Mouse (Mus musculus) natural killer cell, adult 2 months (primary cell): ENCODE results near the gene Inka2.

Experiments
- DNase-seq, 2 experiments: peaks; one replicate each; pipeline ENCODE4 v3.0.0; 2022; ENCODE audit warnings: low spot score in 2 of 2

Gene Inka2

DNA sequence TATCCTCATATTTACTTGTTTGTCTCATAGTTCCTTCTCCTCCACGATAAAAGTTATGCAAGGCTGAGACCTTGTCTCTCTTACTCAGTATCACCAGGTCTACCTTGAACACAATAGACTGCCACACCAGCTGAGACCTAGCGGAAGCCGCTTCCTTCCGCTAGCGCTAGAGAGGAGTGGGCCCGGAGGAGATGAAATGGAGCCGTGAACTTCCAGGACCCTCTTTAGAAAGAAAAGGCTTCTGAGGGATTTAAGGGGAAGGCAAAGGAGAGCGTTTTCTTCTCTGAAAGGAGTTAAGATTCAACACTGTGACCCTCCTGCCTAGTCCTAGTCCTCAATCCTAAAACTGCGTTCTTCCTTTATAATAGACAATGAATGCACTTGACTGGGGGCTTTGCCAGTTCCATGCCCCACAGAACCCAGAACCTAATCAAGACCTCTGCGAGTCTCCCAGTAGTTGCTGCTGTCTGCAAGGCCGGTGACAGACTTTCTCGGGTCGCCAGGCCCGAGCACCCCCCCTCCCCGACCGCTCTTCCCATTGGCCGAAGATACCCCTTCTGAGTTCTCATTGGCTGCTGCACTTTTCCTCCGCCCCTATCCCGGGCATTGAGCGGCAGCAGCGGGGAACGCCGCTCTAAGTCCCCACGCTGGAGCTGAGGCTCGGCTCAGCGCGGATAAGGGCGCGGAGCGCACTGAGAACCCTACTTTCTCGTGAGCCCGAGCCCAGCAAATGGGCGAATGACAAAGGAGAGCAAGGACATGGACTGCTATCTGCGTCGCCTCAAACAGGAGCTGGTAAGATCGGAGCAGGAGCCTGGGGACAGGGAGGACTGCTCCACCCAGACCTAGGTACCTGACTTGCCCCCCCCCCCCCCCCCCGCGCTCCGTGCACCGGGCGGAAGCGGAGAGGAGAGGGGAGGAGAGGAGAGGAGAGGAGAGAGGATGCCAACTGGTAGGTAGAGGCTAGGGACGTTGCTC, at the start of gene Inka2:
Gene Inka2, plus strand, starts transcription at position 569 of the 978 bp plus-strand sequence.
- DNase-seq = peak; percentile 39 to 46

DNA sequence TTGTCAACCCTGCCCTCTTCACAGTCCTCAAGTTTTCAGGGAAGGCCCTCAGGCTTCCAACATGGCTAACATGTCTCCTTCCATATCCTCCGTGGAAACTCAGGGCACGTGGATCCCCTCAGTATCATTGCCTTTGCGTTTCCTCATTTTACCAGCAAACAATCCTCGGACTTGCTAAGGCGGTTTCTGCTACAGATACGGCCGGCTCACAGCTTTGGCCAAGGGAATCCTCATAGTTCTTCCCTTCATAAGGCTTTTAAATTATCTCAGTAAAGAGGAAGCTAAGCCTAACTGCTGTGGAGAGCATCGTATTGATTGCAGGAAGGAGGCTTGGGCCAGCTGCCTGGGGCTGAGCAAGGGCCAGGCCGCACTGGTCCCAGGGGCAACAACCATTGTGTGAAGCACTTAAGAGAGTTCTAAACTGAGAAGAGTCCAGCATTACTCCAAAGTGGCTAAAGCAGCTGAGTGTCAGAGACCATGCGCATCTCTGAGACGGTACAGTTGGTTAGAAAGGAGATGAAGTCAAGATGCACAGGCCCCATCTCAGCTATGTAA, 49.3 kb upstream of the Inka2 start:
- DNase-seq = no peak

DNA sequence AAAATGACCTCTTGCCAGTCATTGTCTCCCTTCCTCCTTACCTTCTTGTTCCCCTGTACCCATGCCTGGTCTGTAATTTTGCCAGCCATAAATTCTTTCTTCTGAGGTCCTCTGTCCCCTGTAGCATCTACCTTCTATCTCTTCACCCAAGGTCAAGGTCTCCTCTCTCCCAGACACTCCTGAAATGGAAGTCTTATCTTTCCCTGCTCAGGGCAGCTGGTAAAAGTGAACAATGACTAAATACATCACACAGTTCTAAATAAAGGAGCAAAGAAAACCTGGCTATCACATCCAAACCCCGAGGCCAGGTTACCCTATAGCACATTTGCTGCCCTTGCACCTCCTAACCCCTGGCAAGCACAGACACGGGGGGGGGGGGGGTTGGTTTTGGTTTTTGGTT, 43.9 kb upstream of the Inka2 start:
- DNase-seq = no peak

DNA sequence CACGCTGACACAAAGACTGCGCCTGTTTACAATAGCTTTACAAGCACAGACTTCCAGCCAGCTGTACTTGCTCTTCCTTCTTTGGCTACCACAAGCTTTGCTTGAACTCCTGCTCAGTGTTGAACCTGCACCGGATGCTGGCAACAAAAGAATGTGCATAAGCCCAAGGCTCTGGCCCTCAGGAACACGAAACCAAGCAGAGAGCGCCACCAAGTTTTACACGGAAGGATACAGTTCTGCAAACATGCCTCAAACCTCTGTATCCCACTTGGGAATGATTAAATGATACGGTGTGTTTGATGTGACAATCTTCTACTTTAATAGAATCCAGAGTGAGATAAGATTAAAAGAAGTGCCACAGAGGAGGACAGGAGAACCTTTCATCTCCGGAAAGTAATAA, 41.4 kb upstream of the Inka2 start:
- no peak for DNase-seq

DNA sequence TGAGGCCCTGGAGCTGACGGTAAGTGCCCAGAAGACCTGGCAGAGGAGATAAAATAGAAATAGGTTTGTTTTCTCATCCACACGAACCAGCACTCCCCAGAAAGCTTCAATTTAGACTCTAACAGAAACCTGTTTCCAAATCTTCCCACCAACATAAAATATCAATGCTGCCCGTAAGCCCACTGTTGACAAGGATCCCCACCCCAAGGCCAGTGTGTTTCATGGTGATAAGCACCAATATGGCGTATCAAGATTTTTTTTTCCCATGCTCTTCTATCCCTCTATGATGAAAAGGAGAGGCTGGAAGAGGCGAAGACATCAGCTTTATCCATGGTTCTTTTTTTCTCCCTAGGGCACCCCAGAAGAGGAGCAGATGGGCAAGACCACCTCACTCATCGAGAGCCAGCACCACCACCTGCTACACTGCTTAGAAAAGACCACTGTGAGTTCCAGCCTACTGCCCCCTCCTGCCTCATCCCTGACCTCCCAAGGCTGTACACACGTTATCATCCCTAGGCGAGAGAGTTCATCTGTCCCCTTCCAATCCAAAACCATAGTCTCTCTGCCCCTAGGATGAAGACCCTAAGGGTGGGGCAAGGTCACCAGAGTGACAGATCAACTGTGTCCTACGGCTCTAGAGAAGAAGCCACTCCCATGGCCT, 39.2 kb upstream of the Inka2 start:
- DNase-seq = no peak

DNA sequence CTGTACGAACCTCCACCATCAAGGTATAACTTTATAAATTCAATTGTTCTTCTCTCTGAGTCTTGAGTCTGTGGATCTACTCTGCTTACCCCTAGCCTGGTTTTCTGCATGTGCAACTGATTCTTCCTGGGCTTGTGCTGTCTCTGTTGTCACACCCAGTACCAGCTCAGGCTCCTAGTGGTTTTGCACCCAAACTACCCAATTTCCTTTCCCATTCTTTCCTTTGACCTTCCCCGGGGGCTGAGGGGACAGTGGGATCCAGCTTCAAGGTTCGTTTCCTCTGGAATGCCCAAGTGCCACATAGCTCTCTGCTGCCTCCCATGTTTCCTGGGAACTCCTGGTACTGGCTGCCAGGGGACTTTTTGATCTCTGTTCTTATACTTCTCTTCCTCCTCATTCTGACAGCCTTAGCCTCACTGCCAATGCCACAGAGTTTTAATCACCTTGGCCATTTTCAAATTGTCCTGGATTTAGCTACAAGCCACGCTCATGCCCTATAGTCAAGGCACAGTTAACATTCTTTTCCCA, 37.3 kb upstream of the Inka2 start:
- DNase-seq = no peak

DNA sequence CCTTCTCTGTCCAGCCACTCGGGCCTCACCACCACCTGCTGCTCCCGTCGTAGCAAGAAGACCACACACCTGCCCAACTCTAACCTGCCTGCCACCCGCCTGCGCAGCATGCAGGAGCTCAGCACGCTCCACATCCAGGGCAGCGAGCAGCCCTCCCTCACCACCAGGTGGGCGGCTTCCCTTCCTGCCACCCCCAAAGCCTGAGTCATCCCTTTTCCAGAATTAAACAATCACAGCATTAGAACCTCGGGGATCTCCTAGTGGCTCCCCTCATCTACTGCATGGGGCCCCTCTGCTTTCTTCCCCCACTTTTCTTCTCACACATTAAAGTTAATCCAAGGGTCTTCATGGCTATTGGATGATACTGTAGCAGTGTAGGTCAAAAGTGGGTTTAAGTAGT, 36.2 kb upstream of the Inka2 start:
- no peak for DNase-seq

DNA sequence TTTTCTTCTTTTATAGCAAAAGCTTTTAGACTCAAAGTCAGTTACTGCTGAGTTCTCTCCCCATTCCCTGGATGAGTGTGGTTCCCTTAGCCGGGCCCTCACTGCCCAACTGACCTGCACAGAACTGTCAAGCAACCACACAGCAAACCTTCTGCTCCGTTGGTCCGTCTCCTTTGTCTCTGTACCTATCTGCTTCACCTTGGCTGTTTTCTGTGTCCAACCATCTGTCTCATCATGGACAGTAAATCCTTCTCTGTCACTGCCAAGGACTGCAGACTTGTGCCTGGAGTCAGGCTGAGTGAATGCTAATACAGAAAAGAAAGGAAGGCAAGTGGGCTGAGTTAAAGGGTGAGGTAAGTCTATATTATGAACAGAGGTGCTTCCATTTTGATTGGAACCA, 34.6 kb upstream of the Inka2 start:
- no peak for DNase-seq

DNA sequence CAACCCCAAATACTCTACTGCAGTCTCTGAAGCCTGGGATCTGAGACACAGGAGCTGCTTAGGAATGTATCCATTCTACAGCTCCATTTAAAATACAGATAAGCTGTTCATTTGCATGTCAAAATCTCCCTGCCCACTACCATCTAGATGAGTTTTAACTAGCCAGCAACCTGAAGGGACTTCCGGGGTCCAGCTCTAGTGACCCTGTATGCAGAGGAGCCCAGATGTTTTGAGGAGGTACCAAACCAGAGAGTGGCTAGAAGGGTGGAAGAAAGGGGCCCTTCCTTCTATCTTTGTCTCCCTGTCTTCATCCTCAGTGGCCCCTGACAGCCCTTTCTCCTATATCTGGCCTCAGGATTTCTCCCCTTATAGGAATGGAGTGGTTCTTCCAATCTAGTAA, 33.6 kb upstream of the Inka2 start:
- DNase-seq = no peak

DNA sequence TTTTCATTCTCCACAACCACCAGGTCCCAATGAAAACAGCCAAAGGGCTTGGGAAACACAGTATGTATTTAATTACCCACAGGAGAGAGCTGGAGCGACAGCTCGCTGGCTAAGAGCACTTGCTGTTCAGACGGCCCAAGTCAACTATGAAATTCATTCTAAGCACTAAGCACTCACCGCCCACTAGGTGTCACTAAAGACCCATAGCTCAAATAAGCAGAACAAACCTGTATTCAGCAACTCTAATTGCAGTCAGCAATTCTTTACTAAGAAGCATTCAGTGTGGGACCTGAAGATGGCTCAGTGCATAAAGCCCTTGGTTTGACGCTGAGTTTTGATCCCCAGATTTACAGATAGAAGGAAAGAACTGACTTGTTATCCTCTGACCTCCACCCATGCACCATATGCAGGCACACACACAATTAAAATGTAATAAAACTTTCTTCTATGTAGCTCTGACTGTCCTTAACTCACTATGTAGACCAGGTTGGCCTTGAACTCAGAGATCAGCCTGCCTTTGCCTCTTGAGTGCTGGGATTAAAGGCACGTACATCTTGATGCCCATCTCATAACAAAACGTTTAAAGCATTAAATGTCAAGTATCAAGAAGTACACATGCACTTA, 29.7 kb upstream of the Inka2 start:
- peak; percentile 65 to 76 for DNase-seq

DNA sequence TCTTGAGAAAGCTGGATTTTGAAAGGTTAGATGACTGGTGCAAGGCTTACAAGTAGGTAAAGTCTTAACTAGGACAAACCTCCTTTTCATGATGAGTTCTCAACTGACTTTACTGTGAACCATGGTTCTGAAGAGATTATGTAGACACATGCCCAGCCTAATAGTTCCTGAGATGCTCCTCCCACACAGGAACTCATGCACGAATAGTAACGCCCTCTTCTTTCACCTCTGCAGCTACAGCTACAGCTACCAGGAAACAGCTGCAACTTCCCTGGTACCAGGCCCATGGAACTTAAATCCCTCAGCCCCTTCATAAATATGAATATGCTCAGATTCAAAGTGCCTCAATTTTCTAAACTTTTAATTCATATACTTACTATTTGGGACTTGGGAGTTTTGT, 28.5 kb upstream of the Inka2 start:
- no peak for DNase-seq

DNA sequence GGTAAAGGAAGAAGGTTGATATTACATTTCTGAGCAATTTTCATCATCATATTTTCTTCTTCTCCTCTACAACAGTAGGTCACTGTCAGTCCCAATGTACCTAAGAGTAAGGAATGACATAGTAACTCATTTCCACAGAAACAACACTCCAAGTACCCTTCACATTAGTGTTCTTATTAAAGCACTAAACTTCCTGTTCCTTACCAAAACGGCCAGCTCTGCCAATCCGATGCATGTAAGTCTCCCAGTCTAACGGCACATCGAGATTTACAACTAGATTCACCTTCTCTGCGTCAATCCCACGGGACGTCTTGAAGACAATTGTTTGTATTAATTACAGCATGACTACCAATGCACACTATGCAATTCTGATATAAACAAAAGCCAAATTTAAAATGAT, 24.1 kb upstream of the Inka2 start:
- DNase-seq = no peak

DNA sequence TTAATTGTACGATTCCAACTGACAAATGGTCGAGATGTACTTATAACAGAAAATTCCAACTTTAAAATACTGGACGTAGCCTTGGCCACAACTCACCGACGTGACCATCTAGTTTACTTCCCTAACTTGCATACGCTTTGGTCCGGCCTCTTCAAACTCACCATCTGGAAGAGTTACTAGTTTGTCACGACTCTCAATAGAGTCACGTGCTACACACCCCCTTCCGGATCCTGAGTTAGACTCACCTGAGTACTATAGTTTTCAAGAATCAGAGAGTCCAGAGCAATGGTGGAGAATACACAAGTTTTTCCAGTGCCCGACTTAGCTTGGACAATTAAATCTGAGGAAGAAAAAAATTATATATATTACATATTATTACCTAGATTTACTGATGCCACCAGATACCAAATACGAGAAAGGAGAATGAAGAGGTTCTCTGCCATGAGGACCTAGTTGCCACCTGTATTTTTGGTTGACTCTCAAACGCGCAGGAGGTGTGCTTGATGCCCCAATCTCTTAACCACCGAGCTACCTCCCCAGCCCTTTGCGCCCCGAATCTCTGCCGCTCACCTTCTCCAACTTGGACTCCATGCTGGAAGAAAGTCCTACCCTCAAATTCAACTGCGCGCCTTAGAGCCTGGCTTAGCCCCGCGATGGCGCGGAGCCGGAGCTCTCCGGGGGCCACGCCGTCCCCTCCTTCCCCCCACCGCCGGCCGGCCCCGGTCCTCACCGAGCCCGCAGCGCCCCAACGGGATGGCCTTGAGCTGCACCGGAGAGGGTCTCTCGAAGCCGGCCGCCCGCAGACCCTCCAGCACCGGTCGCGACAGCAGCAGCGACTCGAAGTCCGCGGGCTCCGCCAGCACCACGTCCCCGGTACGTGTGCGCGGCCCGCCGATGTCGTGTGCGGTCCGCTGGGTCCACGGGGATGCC, 17.7 kb upstream of the Inka2 start:
- DNase-seq = no peak

DNA sequence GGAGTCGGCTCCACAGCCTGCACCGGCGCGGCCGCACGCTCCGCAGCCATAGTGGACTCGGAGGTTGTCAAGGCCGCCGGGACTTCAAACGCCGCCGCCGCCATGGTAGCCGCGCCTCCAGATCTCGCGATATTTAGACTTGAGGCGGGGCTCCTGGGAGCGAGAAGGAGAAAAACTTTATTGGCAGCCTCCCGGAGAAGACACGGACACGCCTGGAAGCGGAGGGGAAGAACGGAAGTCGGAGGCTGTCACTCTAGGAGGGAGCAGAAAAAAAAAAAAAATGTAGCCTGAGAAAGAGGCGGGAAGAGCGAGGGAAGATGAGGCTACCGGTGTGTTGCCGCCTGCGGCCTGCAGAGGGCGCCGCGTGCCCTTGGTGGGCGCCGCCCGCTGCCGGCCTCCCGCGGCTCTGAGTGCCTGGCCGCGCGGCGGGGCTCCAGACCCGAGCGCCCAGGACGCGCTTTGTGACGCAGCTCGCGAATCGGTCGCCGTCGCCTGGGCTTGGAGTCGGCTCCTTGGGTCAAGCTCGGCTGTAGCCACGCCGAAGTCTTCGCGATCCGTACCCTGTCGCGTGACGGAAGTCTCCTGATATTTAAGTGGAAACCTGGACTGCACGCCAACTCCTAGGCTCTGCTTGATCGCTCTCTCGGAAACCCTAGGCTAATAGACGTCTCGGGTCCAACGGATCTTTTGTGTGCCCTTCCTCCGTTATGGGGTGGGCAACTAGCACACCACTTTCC, 16.9 kb upstream of the Inka2 start, which contains the start of gene Ddx20:
Gene Ddx20, minus strand, starts transcription at position 251 of the 737 bp plus-strand sequence.
- DNase-seq = peak; percentile 94 to 95

DNA sequence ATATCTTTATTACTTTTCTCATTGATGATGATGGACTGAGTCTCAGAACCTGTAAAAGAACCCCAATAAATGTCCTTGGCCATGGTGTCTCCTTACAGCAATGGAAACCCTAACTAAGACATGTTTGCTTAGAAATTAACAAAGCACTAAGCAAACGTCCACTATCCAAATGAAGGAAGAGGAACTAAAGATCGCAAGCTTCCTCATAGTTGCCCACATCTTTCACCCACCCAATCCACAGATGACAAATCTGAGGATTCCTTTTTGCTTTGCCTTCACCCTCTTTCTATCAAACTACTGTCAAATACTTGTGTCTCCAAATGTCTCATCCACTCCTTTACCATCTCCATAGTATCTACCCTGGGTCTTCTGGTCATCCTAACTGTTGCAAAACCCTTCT, 15.9 kb upstream of the Inka2 start:
- no peak for DNase-seq

DNA sequence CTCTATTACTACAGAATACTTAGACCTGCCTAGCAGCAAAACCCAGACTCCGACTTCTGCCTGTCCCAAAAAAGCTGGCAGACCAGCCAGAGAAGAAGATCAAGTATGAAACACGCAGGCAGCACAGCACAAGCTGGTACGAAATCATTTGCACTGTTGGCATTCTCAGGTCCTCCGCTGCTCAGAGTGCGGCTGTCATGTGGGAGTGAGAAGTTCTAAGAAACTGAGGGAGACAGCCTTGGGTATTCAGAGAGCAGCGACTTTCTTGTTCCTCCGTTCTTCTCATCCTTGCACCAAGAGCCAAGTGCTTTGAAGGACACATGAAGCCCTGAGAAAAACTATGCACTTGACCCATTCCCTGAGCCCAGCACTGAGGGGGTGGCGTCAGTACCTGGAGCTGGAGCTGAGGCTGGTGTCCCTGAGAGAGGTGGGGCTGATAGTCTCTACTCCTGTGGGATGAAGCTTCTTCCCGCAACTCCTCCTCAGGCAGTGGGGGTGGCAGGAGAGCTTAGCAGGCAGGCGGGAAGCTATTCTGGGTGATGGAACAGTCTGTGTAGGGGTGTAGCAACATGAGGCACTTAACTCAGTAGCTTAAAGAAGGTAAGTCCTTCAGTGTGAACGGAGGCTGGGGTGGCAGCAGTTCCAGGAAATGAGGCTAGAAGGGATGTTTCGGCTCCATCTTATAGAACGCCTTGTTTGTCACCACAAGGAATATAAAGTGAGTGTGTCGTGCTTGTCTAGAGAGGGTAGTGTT, 10.9 kb upstream of the Inka2 start:
- no peak for DNase-seq

DNA sequence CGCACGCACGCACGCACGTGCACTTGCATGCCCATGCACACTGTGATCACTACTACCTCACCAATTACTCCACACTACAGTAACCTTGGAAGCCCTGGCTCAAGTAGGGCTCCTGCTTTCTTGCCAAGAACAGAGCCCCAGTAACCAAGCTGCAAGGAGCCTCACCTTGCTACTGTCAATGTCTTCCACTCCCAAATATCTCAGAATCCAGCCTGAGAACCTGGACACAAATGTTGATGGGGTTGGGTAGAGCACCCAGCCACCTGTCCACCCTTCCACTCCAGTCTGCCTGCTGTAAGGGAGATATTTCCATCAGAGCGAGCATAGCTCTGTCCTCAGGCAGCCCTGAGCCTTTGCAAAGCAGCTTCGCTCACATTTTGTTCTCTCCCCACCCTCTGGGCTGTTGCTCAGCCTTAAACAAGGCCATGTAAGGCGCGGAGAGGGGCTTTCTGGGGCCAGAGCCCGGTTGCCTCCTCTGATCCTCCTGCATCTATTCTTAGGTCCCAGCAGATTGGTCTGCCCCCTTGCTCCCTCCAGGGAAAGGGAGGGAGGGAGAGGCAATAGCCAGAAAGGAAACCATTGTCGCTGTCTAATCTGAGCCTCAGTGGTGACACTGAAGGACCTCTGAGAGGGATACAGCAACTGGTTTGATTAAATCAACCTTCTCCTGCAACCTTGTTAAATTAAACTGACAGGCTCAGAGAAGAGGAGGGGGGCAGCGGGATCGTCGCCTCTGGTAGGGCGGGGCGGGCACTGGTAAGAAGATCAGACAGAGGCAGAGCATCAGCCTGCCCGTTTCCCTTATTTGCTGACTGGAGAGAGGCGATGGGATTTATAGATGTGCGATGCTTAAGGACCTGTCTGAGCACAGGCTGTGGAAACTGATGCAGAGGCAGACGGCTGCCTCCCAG, 8.7 kb upstream of the Inka2 start:
- no peak for DNase-seq

DNA sequence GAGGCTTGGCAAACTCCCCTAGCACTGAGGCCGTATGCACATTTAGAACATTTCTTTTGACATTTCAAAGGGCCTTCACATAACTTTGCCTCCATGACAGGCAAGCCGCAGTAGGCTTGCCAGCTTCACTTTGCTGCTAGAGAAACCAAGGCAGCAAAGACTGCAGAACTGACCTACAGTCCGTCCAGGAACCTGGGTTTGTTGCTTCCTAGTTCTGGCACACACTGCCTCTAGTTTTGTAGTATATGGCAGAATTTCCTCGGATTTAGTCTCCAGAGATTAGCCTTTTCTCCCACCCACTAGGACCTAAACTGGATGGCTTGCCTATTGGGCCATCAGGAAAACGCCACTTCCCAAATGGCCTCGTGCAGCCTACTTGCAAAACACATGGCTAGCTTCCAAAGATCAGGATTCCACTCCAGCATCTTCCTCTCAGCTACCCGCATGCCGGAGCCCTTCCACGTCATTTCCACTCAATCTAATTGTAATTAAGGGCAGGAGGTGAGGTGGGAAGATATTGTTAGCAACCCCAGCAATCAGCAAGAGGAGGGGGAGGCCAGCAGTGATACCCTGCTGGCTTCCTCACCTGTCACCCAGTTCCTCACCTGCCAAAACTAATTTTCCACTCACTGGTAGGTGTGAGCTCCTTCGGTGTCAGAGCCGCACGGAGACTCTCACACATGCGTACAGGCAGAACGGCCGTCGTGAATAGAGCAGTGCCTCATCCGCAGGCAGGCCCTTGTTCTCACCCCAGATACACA, 7.8 kb upstream of the Inka2 start:
- DNase-seq = no peak
